Mouse (Mus musculus): Measurements from ENCODE around the gene Olfr1089.

The Olfr1089 gene

DNA sequence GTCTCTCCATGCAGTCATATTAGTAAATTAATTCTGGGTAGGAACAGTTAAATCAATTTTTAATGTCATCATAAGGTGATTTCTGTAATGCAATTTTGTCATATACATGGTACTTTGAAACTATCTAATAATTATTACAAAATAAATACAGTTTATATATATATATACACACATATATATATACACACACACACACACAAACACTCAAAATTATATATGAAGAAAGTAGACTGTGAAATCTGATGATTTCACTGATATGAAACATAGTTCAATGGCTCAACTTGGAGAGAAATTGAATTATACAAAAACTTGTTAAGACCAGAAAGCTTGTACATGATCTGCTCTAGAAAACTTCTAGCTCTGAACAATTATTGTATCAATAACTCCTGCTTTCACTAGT, at the start of gene Olfr1089:
Gene Olfr1089 (minus strand): TSS at position 101 of the 400 bp plus-strand sequence.
- DNase-seq (ENCODE audit: low read depth, low spot score), result no peak

DNA sequence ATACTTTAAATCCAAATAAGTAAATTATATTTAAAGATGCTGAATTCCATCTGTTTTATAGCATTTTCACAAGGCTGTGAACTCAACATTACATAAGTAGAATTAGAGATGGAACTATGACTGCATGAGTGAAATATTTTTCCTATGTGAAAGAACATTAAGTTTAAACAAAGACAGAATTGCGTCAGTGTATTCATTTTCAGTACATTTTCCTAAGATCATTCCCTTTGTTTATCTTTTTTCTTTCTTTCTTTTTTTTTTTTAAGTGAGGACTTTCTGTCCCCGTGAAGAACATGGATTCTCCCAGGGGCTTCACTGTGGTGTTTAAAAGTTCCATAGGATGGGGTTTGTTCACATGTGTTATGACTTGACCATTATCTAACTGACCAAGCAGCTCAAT, 48.7 kb upstream of the Olfr1089 start, which contains the start of gene Olfr1093:
Gene Olfr1093 (plus strand): TSS at position 301 of the 400 bp plus-strand sequence.
- DNase-seq (ENCODE audit: low read depth, low spot score), result no peak

DNA sequence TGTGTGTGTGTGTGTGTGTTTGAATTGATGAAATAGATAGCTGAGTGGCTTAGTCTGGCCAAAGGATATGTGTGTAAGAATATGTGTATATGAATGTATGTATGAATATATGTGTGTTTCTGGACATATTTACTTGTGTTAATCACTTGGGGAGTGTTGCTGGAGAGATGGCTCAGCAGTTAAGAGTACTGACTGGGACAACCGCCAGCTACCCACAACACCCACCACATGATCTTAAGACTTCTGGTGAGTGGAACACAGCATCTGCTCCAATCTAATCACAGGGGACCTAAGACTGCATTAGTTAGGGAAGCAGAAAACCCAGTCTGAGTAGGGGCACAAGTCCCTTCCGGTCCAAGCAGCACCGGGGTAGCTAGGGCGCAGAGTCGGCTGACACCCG, 27.5 kb upstream of the Olfr1089 start:
- DNase-seq (ENCODE audit: low read depth, low spot score), result no peak

DNA sequence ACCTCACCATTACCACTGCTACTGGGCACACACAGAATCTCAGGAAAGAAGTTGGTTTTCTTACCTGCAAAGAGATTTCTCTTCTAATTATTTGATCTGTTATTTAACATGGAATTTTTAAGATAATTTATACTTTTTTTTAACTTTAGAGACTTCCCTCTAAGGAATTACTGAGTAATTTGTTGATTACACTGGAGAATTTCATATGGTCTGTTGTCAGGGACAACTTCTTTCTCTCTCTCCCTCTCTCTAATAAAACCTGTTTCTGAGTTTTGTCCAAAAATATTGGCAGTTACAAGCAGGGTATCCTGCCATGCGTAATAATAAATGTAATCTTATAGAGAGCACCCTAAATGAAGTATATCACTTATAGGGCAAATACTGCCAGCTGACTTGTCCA, 25.4 kb upstream of the Olfr1089 start, which contains the start of gene Olfr1090:
Gene Olfr1090 (minus strand): TSS at position 101 of the 400 bp plus-strand sequence.
- DNase-seq (ENCODE audit: low read depth, low spot score), result no peak

DNA sequence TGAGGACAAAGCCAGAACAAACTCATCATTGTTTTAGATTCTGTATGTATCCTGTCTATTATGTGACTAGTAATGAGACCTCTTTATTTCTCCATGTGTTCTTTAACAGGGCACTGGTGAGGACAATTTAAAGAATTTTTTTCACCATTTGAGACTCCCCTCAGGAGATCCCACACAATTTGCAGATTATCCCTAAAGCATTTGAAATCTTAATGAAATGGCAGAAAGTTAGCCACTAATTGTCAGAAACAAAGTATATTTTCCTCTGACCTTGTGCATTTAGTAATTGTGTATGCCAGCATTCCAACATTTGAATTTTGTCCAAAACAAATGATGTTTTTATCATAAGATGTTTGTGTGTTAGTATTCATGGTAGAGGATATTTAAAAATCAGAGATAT, 35.2 kb downstream of the Olfr1089 start, which contains the start of gene Olfr1087:
Gene Olfr1087 (minus strand): TSS at position 101 of the 400 bp plus-strand sequence.
- DNase-seq (ENCODE audit: low read depth, low spot score), result no peak

Data from brain, embryonic 18.5 days (tissue).